ENCODE assay signal across 8 mouse cellular contexts in genomic region chr7:142533059-142533855, GRCm38 (mm10). TPM values are rescaled to one million over a fixed set of nuclear protein-coding genes. Genes with fewer than 3 reads are reported as not detected.
A peak's percentile ranks its signal among the peaks of the same experiment; 100 is the strongest.
DNase-seq lines count a peak whose midpoint lies in the region; ATAC-seq and TF ChIP-seq lines count a peak whose summit lies in the region.

No protein-coding gene starts in this region.

- TF ChIP-seq CTCF in cortical plate, adult 2 months (IDR thresholded peaks at IDR 0.05; ENCODE audit: extremely low read depth, insufficient read depth, low read length) = peak; percentile 48

- H3K27me3 ChIP-seq in megakaryocyte, embryonic 14.5 days (replicated peaks) = peaks cover 33% of the 10 kb centered on the region

- peak; percentile 30; the same call in 1 of the 2 replicates for TF ChIP-seq POLR2A in cortical plate, adult 2 months (IDR thresholded peaks at IDR 0.05; ENCODE audit: extremely low read depth, insufficient read depth, low read length)

- H3K9me3 ChIP-seq in megakaryocyte, embryonic 14.5 days = no peaks in the 10 kb centered on the region

- peaks cover 26% of the 10 kb centered on the region for H3K36me3 ChIP-seq in megakaryocyte, embryonic 14.5 days (replicated peaks; ENCODE audit: low read length)

- peak overlapping the region; percentile 26; the same call in 1 of the 2 replicates for H3K27ac ChIP-seq in cortical plate, adult 2 months (ENCODE audit: insufficient read depth, low read length)

- peak; percentile 60 for DNase-seq in adipocyte (ENCODE audit: low spot score)
- DNase-seq in gastrocnemius, postnatal 10 days = peak; percentile 92
- DNase-seq in left cerebral cortex, adult 9 months (ENCODE audit: low spot score in 2 of 2) = peak; percentile 51 to 80
- DNase-seq in right cerebral cortex, adult 2 months (ENCODE audit: low spot score in 2 of 2) = peak; percentile 82 to 83
- peak; percentile 76 for DNase-seq in urinary bladder, postnatal 10 days (ENCODE audit: low spot score)

- ATAC-seq in inflammation-experienced regulatory T-cells, adult 6 months = peak; percentile 79

- 0 out of 2 replicates have a peak, but pooled peaks cover 1% of the 10 kb centered on the region for H3K4me1 ChIP-seq in cortical plate, adult 2 months (ENCODE audit: control insufficient read depth, insufficient read depth, low read length)
- H3K4me1 ChIP-seq in megakaryocyte, embryonic 14.5 days = peaks cover 33% of the 10 kb centered on the region

- peak overlapping the region; percentile 69 for H3K4me3 ChIP-seq in cortical plate, adult 2 months (ENCODE audit: insufficient read depth, low read length)
- peak overlapping the region; percentile 96 for H3K4me3 ChIP-seq in megakaryocyte, embryonic 14.5 days (replicated peaks)

RNA-seq across cellular contexts. Expression of gene Mrpl23, which starts 0.8 kb away (rescaled TPM):
- polyA plus RNA-seq in cortical plate, adult 2 months (2012; rRNA removed) = 69.3 and 74.0 TPM in 2 replicates
- total RNA-seq in gastrocnemius, postnatal 10 days (2021) = 1 to 10 TPM; 6.4 to 7.2 TPM
- polyA plus RNA-seq in inflammation-experienced regulatory T-cells, adult 6 months (2017; shearing (Covaris generic)) = 10 to 100 TPM in 1 of 3 experiments, 1 to 10 TPM in 1, under 1 TPM in 1; 0.26 to 24.2 (median 3.2) TPM
- polyA plus RNA-seq in megakaryocyte, embryonic 14.5 days (2012; ENCODE audit: insufficient read depth, low replicate concordance) = 10.5 TPM in 2 replicates

RNA-seq across cellular contexts. Expression of gene Tnnt3, which starts 34.6 kb away (rescaled TPM):
- polyA plus RNA-seq in cortical plate, adult 2 months (2012; rRNA removed) = 0.19 and 0.40 TPM in 2 replicates
- total RNA-seq in gastrocnemius, postnatal 10 days (2021) = over 10,000 TPM; 17,146 to 18,824 TPM
- polyA plus RNA-seq in inflammation-experienced regulatory T-cells, adult 6 months (2017; shearing (Covaris generic)) = 1 to 10 TPM; 2.5 to 3.8 (median 2.8) TPM
- polyA plus RNA-seq in megakaryocyte, embryonic 14.5 days (2012; ENCODE audit: insufficient read depth, low replicate concordance) = 16.2 TPM in 1 of 2 replicates, not detected in the other

Comparison
In these comparisons a context has a peak if more than half of its experiments do, and no peak if none do; other contexts are left out.
1. Peak in every context shown above with its lines: DNase-seq, ATAC-seq, H3K4me3 ChIP-seq and H3K27ac ChIP-seq.